Mouse (Mus musculus) forelimb bud, embryonic 11.5 days (tissue): ENCODE results near the gene Aunip.
"Not testable (repeated sequence)": the region's sequence is repeated elsewhere in the genome, so short reads cannot be mapped to it uniquely, and the experiment has no call there.

ENCODE experiments used
- DNase-seq: peaks from one replicate; pipeline ENCODE4 v3.0.0-alpha.2; 2012; ENCODE audit warnings: low read depth, low spot score

Gene Aunip

DNA sequence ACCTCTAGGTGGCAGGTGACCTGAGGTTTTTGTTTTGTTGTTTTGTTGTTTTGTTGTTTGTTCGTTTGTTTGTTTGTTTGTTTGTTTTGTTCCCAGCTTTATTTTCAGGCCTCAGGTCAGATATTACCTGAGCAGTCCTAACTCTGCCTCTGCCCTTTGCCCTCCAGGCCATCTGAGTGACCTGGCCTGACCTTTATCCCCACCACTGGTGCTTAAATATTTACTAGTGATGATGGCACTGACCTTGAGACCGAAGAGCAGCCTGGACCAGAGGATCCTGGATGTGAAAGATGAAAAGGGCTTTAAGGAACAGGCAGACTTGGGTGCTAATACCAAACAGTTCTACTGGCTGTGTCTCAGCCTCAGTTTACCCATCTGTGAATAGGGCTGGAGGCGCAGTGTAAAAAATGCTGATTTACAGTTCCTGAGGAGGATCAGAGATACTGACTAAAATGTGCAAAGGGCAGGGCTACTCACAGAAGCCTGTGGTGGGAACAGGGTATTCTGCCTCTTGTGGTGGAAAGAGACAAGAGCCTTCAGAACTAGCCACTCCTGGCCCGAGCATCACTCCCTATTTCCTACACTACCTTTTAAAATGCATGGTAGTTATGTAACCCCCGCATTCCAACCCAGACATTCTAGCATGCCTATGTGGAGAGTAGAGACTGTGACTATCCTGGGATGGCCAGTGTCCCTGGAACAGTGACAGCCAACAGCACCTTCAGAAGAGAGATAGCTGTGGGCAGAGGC is 25.5 kb upstream of the Aunip start:
- no peak for DNase-seq

DNA sequence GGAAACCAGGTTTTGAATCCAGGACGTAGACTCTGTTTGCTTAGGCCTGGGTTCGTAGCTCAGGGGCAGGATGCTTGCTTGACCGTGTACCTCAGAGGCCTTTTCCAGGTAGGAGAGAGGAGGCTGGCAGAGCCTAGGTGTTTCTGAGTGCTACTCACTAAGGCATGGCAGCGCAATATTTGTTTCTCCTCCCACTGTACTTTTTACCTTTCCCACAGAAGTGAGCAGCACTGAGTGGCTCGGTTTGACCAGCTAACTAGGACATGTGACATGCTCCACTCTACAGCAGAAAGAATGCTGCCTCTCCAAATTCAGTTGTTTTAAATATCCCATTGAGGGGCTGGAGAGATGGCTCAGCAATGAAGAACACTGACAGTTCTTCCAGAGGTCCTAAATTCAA is 22.6 kb upstream of the Aunip start:
- DNase-seq: no peak

DNA sequence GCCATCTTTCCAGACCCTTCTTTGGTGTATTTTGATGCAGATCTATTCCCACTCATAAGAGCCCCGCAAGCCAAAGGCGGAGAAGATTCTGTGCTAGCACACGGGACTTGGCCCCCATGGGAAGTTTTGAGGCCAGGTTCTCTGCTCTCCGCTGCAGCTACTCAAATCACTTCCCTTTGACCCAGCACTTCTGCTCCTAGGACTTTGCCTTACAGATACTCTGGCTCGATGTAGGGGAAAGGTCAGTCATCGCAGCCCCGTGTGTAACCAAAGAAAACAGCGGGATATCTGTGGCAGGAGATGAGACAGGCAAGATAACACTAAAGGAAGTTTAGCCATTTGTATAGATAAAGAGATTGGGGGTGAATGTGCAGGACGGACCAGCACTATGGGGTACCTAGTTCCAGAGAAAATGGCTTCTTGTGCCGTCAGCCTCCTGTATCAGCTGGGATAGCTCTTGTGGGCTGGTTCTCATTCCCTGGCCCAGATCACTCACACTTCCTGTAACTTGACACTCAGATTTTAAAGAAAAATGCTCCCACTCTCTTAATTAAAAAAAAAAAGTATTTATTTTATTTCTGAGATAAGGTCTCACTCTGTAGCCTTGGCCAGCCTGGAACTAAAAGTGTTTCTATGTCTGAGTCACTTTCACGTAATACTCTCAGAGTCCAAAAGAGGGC is 20.7 kb upstream of the Aunip start:
- no peak for DNase-seq

- no peak for DNase-seq
Measured at GRCm38 (mm10) chr4:134491716-134492115, 19.1 kb upstream of the Aunip start.

- not testable (repeated sequence) for DNase-seq
Measured at GRCm38 (mm10) chr4:134494161-134494560, 16.6 kb upstream of the Aunip start.

DNA sequence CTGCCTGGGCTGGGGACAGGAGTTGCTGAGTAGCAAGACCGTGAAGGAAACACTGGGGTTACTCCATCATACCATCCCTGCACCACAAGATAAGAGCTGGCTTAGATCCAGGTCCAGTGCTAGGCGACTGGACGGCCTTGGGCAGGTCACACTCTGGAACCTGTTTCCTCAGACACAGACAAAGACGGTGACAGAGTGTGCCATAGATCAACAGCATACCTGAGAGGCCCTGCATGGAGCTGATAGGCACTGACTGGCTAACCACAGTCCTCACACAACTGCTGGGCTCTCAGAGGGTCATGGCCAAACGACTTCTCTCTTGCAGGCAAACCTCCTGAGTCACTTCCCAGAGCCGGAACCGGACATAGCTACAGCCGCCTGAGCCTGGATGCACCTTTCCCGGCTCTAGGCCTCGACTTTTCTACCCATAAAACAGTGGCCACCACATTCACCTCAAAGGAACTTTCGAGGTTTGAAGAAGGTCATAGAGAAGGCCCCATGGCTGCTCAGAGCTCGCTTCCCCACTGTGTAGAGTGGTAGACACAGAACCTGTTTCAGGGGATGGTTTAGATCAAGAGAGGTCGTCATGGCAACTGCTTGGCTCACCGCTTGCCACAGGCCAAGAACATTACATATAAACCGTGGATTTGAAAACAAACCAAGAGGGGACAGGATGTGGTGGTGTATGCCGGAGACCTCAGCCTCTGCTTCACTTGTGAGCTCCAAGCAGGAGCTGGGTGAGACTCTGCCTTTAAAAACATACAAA is 15.8 kb upstream of the Aunip start:
- no peak for DNase-seq

DNA sequence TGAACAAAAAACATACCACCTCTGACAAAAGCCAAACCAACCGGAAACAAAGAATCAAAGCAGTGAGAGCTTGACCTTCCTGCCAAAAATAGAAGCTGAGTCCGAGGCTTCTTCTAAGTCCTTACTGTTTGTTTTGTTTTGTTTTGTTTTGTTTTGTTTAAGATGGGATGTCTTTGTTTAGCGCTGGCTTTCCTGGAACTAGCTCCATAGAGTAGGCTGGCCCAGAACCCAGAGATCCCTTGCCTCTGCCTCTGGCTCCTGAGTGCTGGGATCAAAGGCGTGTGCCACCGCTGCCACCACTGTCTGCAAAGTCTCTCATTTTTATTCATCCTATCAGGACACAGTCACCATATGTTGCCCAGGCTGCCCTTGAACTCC is 15.3 kb upstream of the Aunip start:
- no peak for DNase-seq

- DNase-seq: peak; percentile 32
Measured at GRCm38 (mm10) chr4:134496595-134497210, 14.1 kb upstream of the Aunip start, which contains the start of gene Paqr7. Gene Paqr7, plus strand, starts transcription at chr4:134496697.

GRCm38 (mm10) chr4:134497223-134497622 is 13.6 kb upstream of the Aunip start:
- DNase-seq: no peak

DNA sequence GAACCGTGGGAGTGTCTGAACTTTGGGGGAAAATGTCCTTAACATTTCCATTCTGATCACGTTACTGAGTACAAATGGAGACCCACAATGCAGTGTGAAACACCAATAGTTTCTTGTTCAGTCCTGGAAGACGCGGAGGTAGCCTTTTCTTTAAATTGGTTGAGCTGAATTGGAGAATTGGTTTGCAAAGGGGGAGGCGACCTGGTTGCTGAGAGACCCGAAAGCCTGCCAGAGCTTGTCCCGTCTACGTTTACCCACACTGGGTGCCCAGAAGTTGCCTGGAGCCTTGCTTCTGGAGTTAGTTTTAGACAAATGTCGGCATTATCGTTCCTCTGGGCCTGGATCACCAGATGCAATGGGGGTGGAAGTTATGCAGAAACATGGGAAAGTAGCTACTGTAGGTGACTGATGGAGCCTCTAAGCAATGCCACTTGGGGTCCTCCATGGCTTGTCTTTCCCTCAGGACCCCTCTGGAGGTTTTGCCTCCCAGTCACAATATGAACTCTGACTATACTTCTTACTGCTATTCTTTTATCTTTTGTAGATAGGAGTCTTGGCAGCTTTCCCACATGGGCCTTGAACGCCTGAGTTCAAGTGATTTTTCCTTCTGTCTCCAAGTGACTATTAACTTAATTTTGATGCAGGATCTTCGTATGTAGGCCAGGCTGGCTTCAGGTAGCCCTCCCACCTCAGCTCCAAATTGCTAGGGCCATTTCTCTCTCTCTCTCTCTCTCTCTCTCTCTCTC is 12.6 kb upstream of the Aunip start:
- no peak for DNase-seq

- DNase-seq: not testable (repeated sequence)
Measured at GRCm38 (mm10) chr4:134498983-134499382, 11.8 kb upstream of the Aunip start.

- no peak for DNase-seq
Measured at GRCm38 (mm10) chr4:134501095-134501494, 9.7 kb upstream of the Aunip start.

- DNase-seq: no peak
Measured at GRCm38 (mm10) chr4:134503686-134504357, 7.0 kb upstream of the Aunip start.

DNA sequence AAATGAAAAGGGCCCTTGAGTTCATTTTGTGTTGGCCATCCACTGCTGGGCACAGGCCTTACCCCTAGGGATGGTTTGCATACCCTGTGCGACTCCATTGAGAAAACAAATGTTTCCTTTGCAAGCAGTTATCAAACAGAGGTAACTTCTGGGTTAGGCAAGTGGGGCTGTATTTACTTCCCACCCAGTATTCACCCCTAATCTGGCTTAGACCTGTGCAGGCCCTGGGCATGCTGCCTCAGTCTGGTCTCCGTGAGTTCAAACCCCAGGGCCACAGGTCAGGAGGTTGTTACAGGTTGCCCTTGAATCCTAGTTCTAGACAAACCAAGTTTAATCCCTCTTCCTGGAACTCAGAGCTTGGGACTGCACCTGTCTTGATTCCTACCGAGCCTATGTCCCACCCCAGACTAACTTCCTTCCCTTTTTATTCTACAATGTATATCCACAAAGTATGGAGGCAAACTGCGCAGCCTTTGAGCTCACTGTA is 5.5 kb upstream of the Aunip start:
- no peak for DNase-seq

DNA sequence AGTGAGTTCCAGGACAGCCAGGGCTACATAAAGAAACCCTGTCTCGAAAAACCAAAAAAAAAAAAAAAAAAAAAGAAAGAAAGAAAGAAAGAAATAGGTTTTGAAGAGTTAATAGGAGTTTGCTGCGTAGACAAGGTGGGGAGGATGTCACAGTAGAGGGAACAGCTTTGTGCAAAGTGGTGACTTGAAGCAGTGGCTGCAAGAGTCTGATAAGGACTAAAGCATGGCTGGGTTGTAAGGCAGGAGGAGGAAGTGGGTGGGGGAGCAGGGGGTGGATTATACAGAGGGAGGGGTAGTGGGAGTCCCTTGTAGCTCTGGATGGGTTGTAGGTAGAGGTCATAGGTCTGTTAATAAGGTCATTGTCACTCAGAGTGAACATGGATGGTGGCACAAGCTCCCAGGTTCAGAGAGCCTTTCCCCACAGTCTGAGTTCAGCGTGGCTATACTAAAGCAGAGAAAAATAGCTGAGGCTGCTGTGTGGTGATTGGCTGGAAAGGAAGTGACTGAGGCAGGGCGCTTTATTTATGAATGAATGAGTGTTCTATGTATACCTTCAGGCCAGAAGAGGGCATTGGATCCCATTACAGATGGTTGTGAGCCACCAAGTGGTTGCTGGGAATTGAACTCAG is 4.7 kb upstream of the Aunip start:
- DNase-seq: no peak

DNA sequence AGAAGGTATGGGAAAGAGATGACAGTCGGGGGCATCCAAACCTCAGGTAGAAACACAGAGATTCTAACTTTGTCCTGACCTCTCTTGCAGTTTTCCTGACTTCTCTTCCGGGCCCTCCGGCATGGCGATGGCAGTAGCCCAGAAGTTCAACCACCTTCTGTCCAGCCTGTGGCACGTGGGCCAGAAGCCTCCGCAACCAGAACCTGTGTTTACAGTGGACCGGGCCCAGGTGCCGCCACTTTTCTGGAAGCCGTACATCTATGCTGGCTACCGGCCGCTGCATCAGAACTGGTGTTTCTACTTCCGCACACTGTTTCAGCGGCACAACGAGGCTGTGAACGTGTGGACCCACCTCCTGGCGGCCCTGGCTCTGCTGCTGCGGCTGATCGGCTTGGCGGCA is 4.1 kb upstream of the Aunip start:
- no peak for DNase-seq

- DNase-seq: no peak
Measured at GRCm38 (mm10) chr4:134510396-134510795, 403 bp upstream of the Aunip start.

DNA sequence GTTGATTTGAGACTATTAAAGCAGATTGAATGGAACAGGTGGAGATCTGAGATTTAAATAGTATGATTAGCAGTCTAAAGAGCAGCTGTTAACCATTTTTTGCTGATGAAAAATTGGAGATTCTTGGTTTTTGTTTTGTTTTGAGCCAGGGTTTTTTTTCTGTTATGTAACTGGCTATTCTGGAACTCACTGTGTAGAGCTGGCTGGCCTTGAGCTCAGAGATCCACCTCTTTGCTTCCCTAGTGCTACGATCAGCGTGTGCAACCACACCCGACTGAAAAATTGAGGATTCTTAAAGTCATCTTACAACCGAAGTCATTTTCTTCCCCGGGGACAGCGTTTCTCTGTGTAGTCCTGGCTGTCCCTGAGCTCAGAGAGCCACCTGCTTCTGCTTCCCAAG is 931 bp downstream of the Aunip start:
- no peak for DNase-seq

DNA sequence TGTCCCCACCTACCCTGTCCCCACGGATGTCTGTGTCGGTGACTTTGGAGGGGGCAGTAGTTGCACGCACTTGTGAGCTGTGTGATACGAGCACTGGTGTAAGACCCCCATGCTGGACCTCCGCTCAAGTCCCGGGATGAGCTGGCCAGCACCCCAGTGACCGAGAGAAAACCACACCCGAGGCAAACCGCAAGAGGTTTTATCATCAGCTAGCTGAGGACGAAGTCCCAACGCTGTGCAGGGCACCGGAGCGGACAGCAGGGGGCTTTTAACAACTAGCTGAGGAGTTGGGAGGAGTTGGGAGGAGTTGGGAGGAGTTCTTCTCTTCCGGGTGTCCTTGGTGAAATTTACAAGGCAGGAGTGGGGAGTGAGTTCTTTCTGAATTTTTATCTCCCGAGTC is 2.0 kb downstream of the Aunip start:
- DNase-seq: no peak

DNA sequence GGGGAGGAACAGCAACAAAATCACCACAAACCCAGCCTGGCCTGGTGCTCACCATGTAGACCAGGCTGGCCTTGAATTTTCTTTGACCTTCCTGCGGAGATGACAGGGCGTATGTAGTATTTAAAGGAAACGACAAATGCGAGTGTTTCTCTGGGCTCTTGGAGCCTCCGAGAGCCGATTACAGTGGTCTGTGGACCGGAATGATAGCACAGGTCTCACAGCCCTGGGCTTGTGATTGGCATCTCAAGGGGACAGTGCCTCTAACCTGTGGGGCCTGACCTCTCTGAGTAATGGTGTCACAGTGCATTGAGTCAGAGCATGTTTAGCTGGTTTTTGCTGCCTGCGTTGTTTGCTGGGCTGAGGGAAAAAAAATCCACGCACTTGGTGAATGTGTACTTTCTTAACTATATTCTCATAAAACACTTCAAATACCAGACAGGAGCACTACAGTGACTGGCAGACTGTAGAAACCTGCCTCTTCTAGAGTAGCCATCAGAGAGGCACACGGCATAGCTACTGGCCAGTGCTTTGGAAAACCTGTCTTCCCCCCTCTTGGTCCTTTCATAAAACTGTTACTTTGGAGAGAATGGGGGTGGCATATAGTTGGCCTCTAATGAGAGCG is 3.6 kb downstream of the Aunip start:
- no peak for DNase-seq
